Mouse (Mus musculus) monocyte, adult 5-6 weeks (primary cell): Measurements from ENCODE around the gene Akap7. TPM values are rescaled to one million over a fixed set of nuclear protein-coding genes. Genes with fewer than 3 reads are reported as not detected.
A peak's percentile ranks its signal among the peaks of the same experiment; 100 is the strongest.

ENCODE experiments used
- ATAC-seq: fragments of 153-309, 156-312 bp; replicated peaks from 2 replicates; pipeline ENCODE4 v1.8.0; 2017; ENCODE audit warnings: mild to moderate bottlenecking; ENCODE audit not compliant: low TSS enrichment, insufficient number of reproducible peaks, severe bottlenecking, poor library complexity, low FRiP score
- total RNA-seq: library from RNA; stranded (forward); fragments of 200-1000, 200-491, 200-594 nt; gene quantifications from 3 replicates; pipeline ENCODE4 v1.2.3, GENCODE M21; 2017

Akap7 gene
- total RNA-seq, 1 experiment from 2014 or later = 22.7 TPM

DNA sequence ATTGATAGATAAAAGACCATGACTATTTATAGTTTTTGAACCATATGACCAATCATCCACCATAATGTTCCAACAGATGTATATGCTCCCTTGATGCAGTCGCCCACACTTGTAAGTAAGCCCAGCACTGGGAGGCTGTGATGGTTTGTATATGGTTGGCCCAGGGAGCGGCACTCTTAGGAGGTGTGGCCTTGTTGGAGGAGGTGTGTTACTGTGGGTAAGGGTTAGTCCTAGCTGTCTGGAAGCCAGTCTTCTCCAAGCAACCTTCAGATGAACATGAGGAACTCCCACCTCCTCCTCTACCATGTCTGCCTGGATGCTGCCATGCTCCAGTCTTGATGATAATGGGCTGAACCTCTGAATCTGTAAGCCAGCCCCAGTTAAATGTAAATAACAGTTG, 3.1 kb downstream of the Akap7 start:
- no peak for ATAC-seq

GRCm38 (mm10) chr10:25299031-25299529, 8.6 kb downstream of the Akap7 start:
- ATAC-seq = no peak

DNA sequence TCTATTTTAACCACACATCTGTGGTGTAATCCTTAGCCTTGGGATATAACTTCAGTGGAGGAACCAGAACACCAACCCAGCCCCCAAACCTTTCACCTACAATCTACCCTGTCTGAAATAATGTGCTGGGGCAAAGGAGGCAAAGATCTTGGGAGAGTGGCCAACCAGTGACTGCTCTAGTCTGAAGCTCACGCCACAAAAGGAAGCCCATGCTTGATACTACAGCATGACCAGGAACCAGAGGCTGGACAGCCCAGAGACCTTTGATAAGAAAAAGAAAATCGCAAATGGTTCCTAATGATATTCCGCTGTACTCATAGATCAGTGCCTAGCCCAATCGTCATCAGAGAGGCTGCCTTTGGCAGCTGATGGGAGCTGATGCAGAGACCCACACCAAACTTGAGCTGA, 9.4 kb downstream of the Akap7 start:
- no peak for ATAC-seq

GRCm38 (mm10) chr10:25297666-25298263, 9.9 kb downstream of the Akap7 start:
- ATAC-seq = no peak

- peak; percentile 55; the same call in 1 of the 2 replicates for ATAC-seq
Measured at GRCm38 (mm10) chr10:25296657-25297369, 10.9 kb downstream of the Akap7 start.

GRCm38 (mm10) chr10:25296286-25296656, 11.4 kb downstream of the Akap7 start:
- ATAC-seq = no peak

GRCm38 (mm10) chr10:25295836-25296235, 11.8 kb downstream of the Akap7 start:
- ATAC-seq = no peak

DNA sequence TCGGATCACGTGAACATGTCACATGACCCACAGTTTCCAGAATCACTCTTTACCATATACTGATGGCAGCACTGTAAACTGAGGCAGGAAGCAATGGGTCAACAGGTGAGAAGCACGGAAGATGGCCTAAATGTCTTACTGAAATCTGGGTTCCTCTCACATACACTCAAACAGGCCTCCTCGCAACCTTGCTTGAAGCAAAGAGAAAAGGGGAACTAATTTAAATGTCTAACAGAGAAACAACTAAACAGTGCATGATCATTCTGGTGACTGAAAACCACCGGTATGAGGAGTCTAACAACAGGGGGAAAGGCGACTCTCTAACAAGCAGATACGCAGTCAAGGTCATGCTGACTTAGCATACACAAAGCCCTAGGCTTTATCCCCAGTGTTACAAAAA, 12.7 kb downstream of the Akap7 start:
- peak; percentile 59 for ATAC-seq

GRCm38 (mm10) chr10:25293796-25294195, 13.9 kb downstream of the Akap7 start:
- ATAC-seq = no peak

DNA sequence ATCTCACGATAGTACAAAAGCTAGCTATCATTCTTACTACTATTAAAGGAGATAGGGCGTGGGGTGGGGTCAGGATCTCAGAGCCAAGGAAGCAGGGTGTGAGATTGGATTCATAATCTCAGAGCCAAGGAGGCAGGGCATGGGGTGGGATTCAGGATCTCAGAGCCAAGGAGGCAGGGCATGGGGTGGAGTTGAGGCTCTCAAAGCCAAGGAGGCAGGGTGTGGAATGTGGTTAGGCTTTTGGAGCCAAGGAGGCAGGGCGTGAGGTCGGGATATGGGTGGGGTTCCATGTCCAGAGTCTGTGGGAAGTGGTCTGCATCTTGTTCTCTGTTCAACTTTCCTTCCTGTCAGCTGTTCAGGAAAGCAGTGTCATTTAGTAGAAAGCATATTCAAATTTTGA, 16.6 kb downstream of the Akap7 start:
- ATAC-seq = no peak

DNA sequence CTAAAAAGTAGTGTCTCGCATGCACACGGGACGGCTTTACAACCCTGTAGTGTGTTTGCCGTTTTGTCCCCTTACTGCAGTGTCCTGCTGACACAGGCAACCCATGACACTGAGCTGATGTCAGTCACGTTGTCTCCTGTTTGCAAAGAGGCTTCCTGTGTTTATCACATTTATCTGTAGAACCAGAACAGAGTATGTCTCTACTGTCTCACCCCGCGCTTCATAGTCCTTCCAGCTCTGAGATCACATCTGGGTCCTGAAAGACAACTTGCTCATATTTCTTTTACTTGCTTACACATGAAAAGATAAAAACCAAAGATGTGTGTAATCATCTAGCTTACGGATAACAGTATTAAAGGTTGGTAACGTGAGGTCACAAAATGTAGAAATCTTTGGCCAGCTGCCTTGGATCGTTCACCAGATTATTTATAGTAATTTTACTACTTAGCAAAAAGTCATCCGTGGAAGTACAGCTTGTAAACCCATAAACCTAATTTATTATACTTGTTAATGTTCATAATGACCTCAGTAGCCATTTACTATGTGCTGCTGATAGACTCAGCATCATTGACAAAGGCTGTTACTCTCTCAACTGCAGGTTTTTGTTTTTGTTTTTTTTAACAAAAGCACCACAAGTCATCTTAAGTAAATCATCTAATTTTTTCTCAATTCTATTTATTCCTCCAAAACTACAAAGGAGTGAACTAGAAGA, 22.4 kb downstream of the Akap7 start:
- no peak for ATAC-seq

GRCm38 (mm10) chr10:25284427-25285099, 23.1 kb downstream of the Akap7 start:
- peak; percentile 93 for ATAC-seq

DNA sequence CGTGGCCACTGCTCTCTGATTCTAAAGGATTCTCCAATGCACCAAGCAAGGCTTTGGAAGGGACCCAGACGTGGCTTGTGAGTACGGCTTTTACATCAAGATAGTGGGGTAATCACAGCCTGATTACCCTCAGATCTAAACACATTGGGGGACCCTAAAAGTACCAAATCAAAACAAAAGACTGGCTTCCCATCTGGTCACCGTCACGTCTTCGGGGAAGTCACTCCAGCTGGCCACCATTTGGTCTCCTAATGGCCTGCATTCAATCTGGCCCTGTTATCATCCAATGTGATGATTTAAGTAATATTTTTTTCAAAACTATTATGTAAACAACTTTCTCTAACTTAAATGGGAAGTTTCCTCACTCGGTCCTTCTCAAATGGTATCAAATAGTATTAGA, 24.3 kb downstream of the Akap7 start:
- no peak for ATAC-seq

DNA sequence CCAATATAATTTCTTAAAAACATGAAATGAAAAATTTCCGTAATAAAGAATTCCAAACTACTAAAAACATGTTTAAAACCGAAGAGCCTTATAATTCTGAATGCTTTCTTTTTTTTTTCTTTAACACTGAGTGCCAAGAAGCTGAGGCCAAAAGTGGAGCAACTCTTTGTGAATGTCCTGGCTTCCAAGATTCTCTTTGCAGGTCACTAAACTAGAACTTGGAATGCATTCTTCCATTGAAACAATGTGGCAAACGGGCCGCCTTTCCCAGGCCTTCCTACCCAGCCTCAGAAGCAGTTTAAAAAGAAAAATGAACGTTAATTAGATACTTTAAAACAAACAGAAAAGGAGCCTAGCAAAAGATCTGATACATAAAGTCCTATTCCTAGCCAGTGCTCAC, 27.5 kb downstream of the Akap7 start:
- no peak for ATAC-seq

DNA sequence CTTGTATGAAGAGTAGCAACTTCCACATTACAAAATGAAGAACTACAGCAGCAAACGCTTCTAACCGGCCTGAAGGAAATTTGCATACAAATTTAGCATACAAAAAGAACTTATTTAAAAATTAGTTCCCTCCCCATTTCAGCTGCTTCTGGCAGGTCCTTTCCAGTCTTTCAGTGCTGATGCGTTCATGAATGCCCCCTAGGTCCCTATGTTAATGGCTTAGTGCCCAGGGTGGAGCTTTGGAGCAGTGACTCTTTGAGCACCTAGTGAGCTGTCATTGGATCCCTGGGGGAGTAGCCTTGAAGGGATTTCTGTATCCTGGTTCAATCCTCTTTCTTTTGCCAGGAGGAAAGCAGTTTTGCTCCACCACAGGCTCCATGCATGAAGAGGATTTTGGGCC, 28.3 kb downstream of the Akap7 start:
- ATAC-seq = 0 out of 2 replicates have a peak, but pooled peaks have one; percentile 50

DNA sequence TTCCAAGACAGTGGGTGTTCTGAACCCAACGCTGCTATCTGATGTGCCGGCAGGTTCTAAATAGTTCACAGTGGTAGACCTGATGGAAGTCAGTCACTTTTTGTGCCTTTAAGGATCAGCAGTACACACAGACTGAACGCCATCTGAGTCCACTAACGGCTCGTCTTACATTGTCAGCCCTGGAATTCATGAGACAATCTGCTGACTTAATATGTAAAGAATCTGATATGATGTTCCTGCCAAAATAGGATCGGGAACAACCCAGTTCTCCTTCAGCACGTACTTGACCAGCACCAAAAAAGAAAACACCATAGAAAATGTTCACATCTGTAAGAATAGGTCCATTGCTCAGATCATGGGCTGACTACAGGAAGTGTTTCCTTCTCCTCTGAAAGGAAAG, 32.2 kb downstream of the Akap7 start:
- no peak for ATAC-seq

- no peak for ATAC-seq
Measured at GRCm38 (mm10) chr10:25274621-25275330, 32.9 kb downstream of the Akap7 start.

- ATAC-seq = no peak
Measured at GRCm38 (mm10) chr10:25273731-25274130, 33.9 kb downstream of the Akap7 start.

DNA sequence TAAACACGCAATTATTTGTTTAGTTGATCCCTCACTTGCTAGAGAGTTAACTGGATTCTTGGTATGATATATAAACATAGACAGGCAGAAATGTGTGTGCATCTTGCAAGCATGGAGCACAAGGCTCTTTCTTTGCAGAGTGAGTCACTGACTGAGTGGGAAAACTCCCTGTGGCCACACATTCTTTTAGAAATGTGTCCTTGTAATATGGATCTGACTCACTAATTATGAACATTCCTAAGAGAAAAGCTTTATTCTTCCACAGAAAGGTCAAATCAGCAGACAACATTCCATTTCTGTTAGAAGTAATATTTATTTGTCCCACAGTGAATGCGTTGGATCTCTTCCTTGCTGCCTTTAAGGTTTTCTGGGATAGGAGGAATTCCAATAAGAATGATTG, 35.9 kb downstream of the Akap7 start:
- ATAC-seq = no peak
